Mouse (Mus musculus) stomach, embryonic 16.5 days (tissue): ENCODE results near the gene Zc2hc1b. TPM values are rescaled to one million over a fixed set of nuclear protein-coding genes. Genes with fewer than 3 reads are reported as not detected.
A peak's percentile ranks its signal among the peaks of the same experiment; 100 is the strongest.

ENCODE experiments used
- ATAC-seq: fragments of 200-750 bp; cut with Nextera tagmentation; 2 replicates; pipeline ENCODE4 v1.8.0; 2017; ENCODE audit warnings: moderate number of reproducible peaks, moderate TSS enrichment; ENCODE audit not compliant: insufficient read depth, low FRiP score
- H3K27ac ChIP-seq: fragments of 300-500 bp; sonication (generic); 2 replicates; pipeline ENCODE4 v1.5.1; 2014; ENCODE audit warnings: low read length
- H3K27me3 ChIP-seq: fragments of 300-500 bp; sonication (generic); 2 replicates; pipeline ENCODE4 v1.6.1; 2014; ENCODE audit warnings: low read length, control low read depth, mixed read lengths; ENCODE audit not compliant: control insufficient read depth, insufficient read depth
- H3K36me3 ChIP-seq: fragments of 300-500 bp; sonication (generic); 2 replicates; pipeline ENCODE4 v1.6.1; 2014; ENCODE audit warnings: low read length; ENCODE audit not compliant: control insufficient read depth, insufficient read depth
- H3K4me1 ChIP-seq: fragments of 300-500 bp; sonication (generic); 2 replicates; pipeline ENCODE4 v1.6.1; 2014; ENCODE audit warnings: low read length, control low read depth, mixed read lengths; ENCODE audit not compliant: control insufficient read depth, insufficient read depth
- H3K4me2 ChIP-seq: fragments of 300-500 bp; sonication (generic); 2 replicates; pipeline ENCODE4 v1.6.1; 2014; ENCODE audit warnings: low read depth, low read length, mixed read lengths
- H3K4me3 ChIP-seq: fragments of 300-500 bp; sonication (generic); replicated peaks from 2 replicates; pipeline ENCODE4 v1.5.1; 2014; ENCODE audit warnings: mild to moderate bottlenecking, low read length
- H3K9ac ChIP-seq: fragments of 300-500 bp; sonication (generic); 2 replicates; pipeline ENCODE4 v1.6.1; 2014; ENCODE audit warnings: low read length
- H3K9me3 ChIP-seq: fragments of 300-500 bp; sonication (generic); replicated peaks from 2 replicates; pipeline ENCODE4 v1.6.1; 2016; ENCODE audit warnings: low read length, control low read depth; ENCODE audit not compliant: control insufficient read depth
- WGBS: fragments of 180-500 bp; shearing (Covaris S2); extraction: QIAGEN DNeasy Blood & Tissue Kit; methylation state at CpG from one replicate; pipeline ENCODE4 v1.1.7; 2014; 5-methylcytosine and 5-hydroxymethylcytosine counted together
- polyA plus RNA-seq: library from polyadenylated mRNA; unstranded; fragments of >200 nt; fragmentation: Nextera tagmentation; extraction: Ambion mirVana; gene quantifications from 2 replicates; pipeline ENCODE4 v1.2.1, GENCODE M21; 2015

Zc2hc1b gene
- polyA plus RNA-seq, 1 experiment from 2014 or later = not detected

- Histone ChIP-seq H3K36me3 (peaks cover 26% of the 10 kb centered on the region), H3K27ac (no peak overlapping the region), H3K4me2 (no peak overlapping the region), H3K9me3 (no peaks in the 10 kb centered on the region), H3K4me1 (no peaks in the 10 kb centered on the region), H3K4me3 (no peak overlapping the region), H3K9ac (no peak overlapping the region), H3K27me3 (no peaks in the 10 kb centered on the region)
- 84% methylated on average over 4 of the region's 4 CpGs for WGBS
- no peak for ATAC-seq
These were observed 6.4 kb upstream of the Zc2hc1b start for GRCm38 (mm10) chr10:13184170-13184766.

- no peak for ATAC-seq
- H3K36me3 ChIP-seq = peaks cover 40% of the 10 kb centered on the region
- WGBS = 64% methylated on average over 7 of the region's 7 CpGs
These were observed 2.4 kb upstream of the Zc2hc1b start for GRCm38 (mm10) chr10:13180211-13180610.

GRCm38 (mm10) chr10:13175866-13176265, 2.0 kb downstream of the Zc2hc1b start:
- H3K9ac ChIP-seq = no peak overlapping the region
- H3K27me3 ChIP-seq = no peaks in the 10 kb centered on the region
- H3K27ac ChIP-seq = no peak overlapping the region
- 63% methylated on average over 7 of the region's 7 CpGs for WGBS
- no peak for ATAC-seq
- H3K4me3 ChIP-seq = no peak overlapping the region
- H3K9me3 ChIP-seq = no peaks in the 10 kb centered on the region
- peaks cover 14% of the 10 kb centered on the region for H3K4me1 ChIP-seq
- H3K4me2 ChIP-seq = no peak overlapping the region
- peaks cover 30% of the 10 kb centered on the region for H3K36me3 ChIP-seq

More at GRCm38 (mm10) chr10:13180211-13180610, 2.4 kb upstream of the Zc2hc1b start:
- no peaks in the 10 kb centered on the region for H3K4me1 ChIP-seq
- peak overlapping the region; percentile 53; the same call in 1 of the 2 replicates for H3K27ac ChIP-seq
- H3K4me2 ChIP-seq = no peak overlapping the region
- no peaks in the 10 kb centered on the region for H3K9me3 ChIP-seq
- no peaks in the 10 kb centered on the region for H3K27me3 ChIP-seq
- no peak overlapping the region for H3K9ac ChIP-seq
- no peak overlapping the region for H3K4me3 ChIP-seq

GRCm38 (mm10) chr10:13172798-13173221, 5.0 kb downstream of the Zc2hc1b start:
- H3K27me3 ChIP-seq = no peaks in the 10 kb centered on the region
- peak; percentile 77 for ATAC-seq
- no peak overlapping the region for H3K4me2 ChIP-seq
- H3K27ac ChIP-seq = peak overlapping the region; percentile 76
- no peaks in the 10 kb centered on the region for H3K9me3 ChIP-seq
- H3K4me1 ChIP-seq = peaks cover 21% of the 10 kb centered on the region
- H3K4me3 ChIP-seq = no peak overlapping the region
- no peak overlapping the region; the same call in 1 of the 2 replicates for H3K9ac ChIP-seq
- 32% methylated on average over 10 of the region's 10 CpGs for WGBS
- H3K36me3 ChIP-seq = peaks cover 7% of the 10 kb centered on the region; the same call in 1 of the 2 replicates

- Histone ChIP-seq H3K4me2 (no peak overlapping the region), H3K4me3 (no peak overlapping the region), H3K9ac (no peak overlapping the region), H3K27me3 (no peaks in the 10 kb centered on the region), H3K36me3 (no peaks in the 10 kb centered on the region), H3K9me3 (no peaks in the 10 kb centered on the region), H3K27ac (peak overlapping the region; percentile 89), H3K4me1 (peaks cover 21% of the 10 kb centered on the region)
- WGBS = 39% methylated on average over 2 of the region's 2 CpGs
- ATAC-seq = no peak
These were observed 6.4 kb downstream of the Zc2hc1b start for GRCm38 (mm10) chr10:13171461-13171860.

- H3K4me3 ChIP-seq = no peak overlapping the region
- H3K9me3 ChIP-seq = no peaks in the 10 kb centered on the region
- H3K36me3 ChIP-seq = no peaks in the 10 kb centered on the region
- no peaks in the 10 kb centered on the region for H3K27me3 ChIP-seq
- no peak overlapping the region for H3K4me2 ChIP-seq
- H3K9ac ChIP-seq = no peak overlapping the region
- peak overlapping the region; percentile 89 for H3K27ac ChIP-seq
- peak; percentile 45; the same call in 1 of the 2 replicates for ATAC-seq
- 25% methylated on average over 12 of the region's 12 CpGs for WGBS
- H3K4me1 ChIP-seq = peaks cover 21% of the 10 kb centered on the region
These were observed 6.9 kb downstream of the Zc2hc1b start for GRCm38 (mm10) chr10:13170739-13171448.

GRCm38 (mm10) chr10:13168461-13168860, 9.4 kb downstream of the Zc2hc1b start:
- Histone ChIP-seq H3K4me1 (peaks cover 21% of the 10 kb centered on the region), H3K9ac (no peak overlapping the region), H3K27me3 (no peaks in the 10 kb centered on the region), H3K4me3 (no peak overlapping the region), H3K9me3 (no peaks in the 10 kb centered on the region), H3K4me2 (no peak overlapping the region), H3K36me3 (no peaks in the 10 kb centered on the region), H3K27ac (peak overlapping the region; percentile 83)
- no peak for ATAC-seq
- 38% methylated on average over 5 of the region's 5 CpGs for WGBS

GRCm38 (mm10) chr10:13162031-13162430, 15.8 kb downstream of the Zc2hc1b start:
- H3K9me3 ChIP-seq = no peaks in the 10 kb centered on the region
- no peaks in the 10 kb centered on the region for H3K27me3 ChIP-seq
- ATAC-seq = no peak
- no peaks in the 10 kb centered on the region for H3K36me3 ChIP-seq
- H3K4me3 ChIP-seq = no peak overlapping the region
- H3K4me1 ChIP-seq = no peaks in the 10 kb centered on the region
- no peak overlapping the region for H3K9ac ChIP-seq
- 52% methylated on average over 4 of the region's 4 CpGs for WGBS
- peak overlapping the region; percentile 64; the same call in 1 of the 2 replicates for H3K27ac ChIP-seq
- H3K4me2 ChIP-seq = no peak overlapping the region

- no peaks in the 10 kb centered on the region for H3K9me3 ChIP-seq
- 90% methylated on average over 4 of the region's 4 CpGs for WGBS
- no peak overlapping the region for H3K9ac ChIP-seq
- no peaks in the 10 kb centered on the region for H3K27me3 ChIP-seq
- no peaks in the 10 kb centered on the region for H3K36me3 ChIP-seq
- no peaks in the 10 kb centered on the region for H3K4me1 ChIP-seq
- no peak overlapping the region for H3K27ac ChIP-seq
- H3K4me2 ChIP-seq = no peak overlapping the region
- H3K4me3 ChIP-seq = no peak overlapping the region
- ATAC-seq = no peak
These were observed 16.9 kb downstream of the Zc2hc1b start for GRCm38 (mm10) chr10:13160913-13161312.
